Mouse (Mus musculus): ENCODE data around the gene Cacnb3. TPM values are rescaled to one million over a fixed set of nuclear protein-coding genes. Genes with fewer than 3 reads are reported as not detected.

Gene Cacnb3
- polyA plus RNA-seq, 1 experiment from 2014 or later: 7.4 TPM

DNA sequence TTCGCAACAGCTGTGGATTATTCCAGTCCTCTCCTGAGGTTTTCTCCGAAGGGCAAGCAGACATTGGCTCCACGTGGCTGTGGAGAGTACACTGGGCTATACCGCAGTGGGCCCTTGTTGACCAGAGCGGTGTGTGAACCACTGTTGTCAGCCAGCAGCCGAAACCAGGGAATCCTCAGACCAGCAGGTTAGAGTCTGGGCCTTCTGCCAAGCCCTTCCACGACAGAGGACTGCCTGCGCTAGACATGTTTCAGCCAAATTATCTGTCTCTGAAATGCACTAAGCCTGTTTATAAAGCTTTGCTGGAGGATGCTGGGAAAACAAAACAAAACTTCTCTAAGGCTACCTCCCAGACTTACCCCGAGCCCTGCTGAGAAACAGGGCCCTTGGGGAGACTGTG lies 16.1 kb upstream of the Cacnb3 start:
- Histone ChIP-seq H3K27ac (ENCODE audit: low read length) (no peak overlapping the region), H3K36me3 (ENCODE audit: insufficient read depth, low read length) (no peaks in the 10 kb centered on the region), H3K27me3 (replicated peaks; ENCODE audit: insufficient read depth, low read length) (no peaks in the 10 kb centered on the region), H3K9me3 (ENCODE audit: low read length) (no peaks in the 10 kb centered on the region), H3K4me3 (ENCODE audit: low read depth, low read length) (no peak overlapping the region), H3K4me1 (ENCODE audit: insufficient read depth, low read depth, low read length) (no peaks in the 10 kb centered on the region), H3K9ac (replicated peaks; ENCODE audit: low read depth) (no peak overlapping the region), H3K4me2 (replicated peaks; ENCODE audit: low read depth, low read length) (no peak overlapping the region)
- ATAC-seq (no peak), DNase-seq (ENCODE audit: low spot score) (no peak)
- WGBS: 38% methylated on average over 9 of the region's 9 CpGs
- TF ChIP-seq EP300 (IDR thresholded peaks at IDR 0.05) (no peak), CTCF (IDR thresholded peaks at IDR 0.05) (no peak)

GRCm38 (mm10) chr15:98614971-98615370 lies 15.7 kb upstream of the Cacnb3 start:
- Histone ChIP-seq H3K4me1 (ENCODE audit: insufficient read depth, low read depth, low read length) (no peaks in the 10 kb centered on the region), H3K9ac (replicated peaks; ENCODE audit: low read depth) (no peak overlapping the region), H3K9me3 (ENCODE audit: low read length) (no peaks in the 10 kb centered on the region), H3K27ac (ENCODE audit: low read length) (no peak overlapping the region), H3K4me3 (ENCODE audit: low read depth, low read length) (no peak overlapping the region), H3K27me3 (replicated peaks; ENCODE audit: insufficient read depth, low read length) (no peaks in the 10 kb centered on the region), H3K4me2 (replicated peaks; ENCODE audit: low read depth, low read length) (no peak overlapping the region), H3K36me3 (ENCODE audit: insufficient read depth, low read length) (no peaks in the 10 kb centered on the region)
- TF ChIP-seq EP300 (IDR thresholded peaks at IDR 0.05) (no peak), CTCF (IDR thresholded peaks at IDR 0.05) (no peak)
- DNase-seq (ENCODE audit: low spot score): no peak
- no peak for ATAC-seq
- 54% methylated on average over 6 of the region's 6 CpGs for WGBS

DNA sequence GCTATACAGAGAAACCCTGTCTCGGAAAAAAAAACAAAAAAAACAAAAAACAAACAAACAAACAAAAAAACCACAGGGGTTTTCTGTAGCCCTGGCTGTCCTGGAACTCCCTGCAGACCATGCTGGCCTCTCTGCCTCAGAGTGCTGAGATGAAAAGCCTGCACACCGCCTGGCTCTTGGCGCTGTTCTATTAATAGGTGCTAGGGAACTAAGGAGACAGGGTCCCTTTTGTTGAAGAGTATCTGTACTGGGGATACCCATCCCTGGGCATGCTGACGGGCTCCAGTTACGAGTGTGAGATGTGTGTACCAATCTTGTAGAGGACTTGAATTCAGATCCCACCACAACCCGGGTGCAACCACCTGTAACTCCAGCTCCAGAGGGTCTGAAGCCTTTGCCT lies 14.9 kb upstream of the Cacnb3 start:
- Histone ChIP-seq H3K27ac (ENCODE audit: low read length) (no peak overlapping the region), H3K36me3 (ENCODE audit: insufficient read depth, low read length) (no peaks in the 10 kb centered on the region), H3K9me3 (ENCODE audit: low read length) (no peaks in the 10 kb centered on the region), H3K9ac (replicated peaks; ENCODE audit: low read depth) (no peak overlapping the region), H3K4me2 (replicated peaks; ENCODE audit: low read depth, low read length) (no peak overlapping the region), H3K27me3 (replicated peaks; ENCODE audit: insufficient read depth, low read length) (no peaks in the 10 kb centered on the region), H3K4me1 (ENCODE audit: insufficient read depth, low read depth, low read length) (no peaks in the 10 kb centered on the region), H3K4me3 (ENCODE audit: low read depth, low read length) (no peak overlapping the region)
- DNase-seq (ENCODE audit: low spot score) (no peak), ATAC-seq (no peak)
- WGBS: 75% methylated on average over 6 of the region's 6 CpGs
- TF ChIP-seq CTCF (IDR thresholded peaks at IDR 0.05): no peak
- no peak for TF ChIP-seq EP300 (IDR thresholded peaks at IDR 0.05)

GRCm38 (mm10) chr15:98616362-98617175 lies 14.1 kb upstream of the Cacnb3 start:
- Histone ChIP-seq H3K4me1 (ENCODE audit: insufficient read depth, low read depth, low read length) (no peaks in the 10 kb centered on the region), H3K36me3 (ENCODE audit: insufficient read depth, low read length) (no peaks in the 10 kb centered on the region), H3K27ac (ENCODE audit: low read length) (no peak overlapping the region), H3K4me2 (replicated peaks; ENCODE audit: low read depth, low read length) (no peak overlapping the region), H3K9me3 (ENCODE audit: low read length) (no peaks in the 10 kb centered on the region), H3K4me3 (ENCODE audit: low read depth, low read length) (no peak overlapping the region), H3K9ac (replicated peaks; ENCODE audit: low read depth) (no peak overlapping the region), H3K27me3 (replicated peaks; ENCODE audit: insufficient read depth, low read length) (no peaks in the 10 kb centered on the region)
- 37% methylated on average over 20 of the region's 20 CpGs for WGBS
- ATAC-seq: peak; percentile 35; the same call in 1 of the 2 replicates
- TF ChIP-seq CTCF (IDR thresholded peaks at IDR 0.05) (no peak), EP300 (IDR thresholded peaks at IDR 0.05) (no peak)
- DNase-seq (ENCODE audit: low spot score): no peak

GRCm38 (mm10) chr15:98617176-98617537 lies 13.5 kb upstream of the Cacnb3 start:
- Histone ChIP-seq H3K36me3 (ENCODE audit: insufficient read depth, low read length) (no peaks in the 10 kb centered on the region), H3K4me3 (ENCODE audit: low read depth, low read length) (no peak overlapping the region), H3K27me3 (replicated peaks; ENCODE audit: insufficient read depth, low read length) (no peaks in the 10 kb centered on the region), H3K9me3 (ENCODE audit: low read length) (no peaks in the 10 kb centered on the region), H3K27ac (ENCODE audit: low read length) (no peak overlapping the region), H3K9ac (replicated peaks; ENCODE audit: low read depth) (no peak overlapping the region), H3K4me1 (ENCODE audit: insufficient read depth, low read depth, low read length) (no peaks in the 10 kb centered on the region), H3K4me2 (replicated peaks; ENCODE audit: low read depth, low read length) (no peak overlapping the region)
- ATAC-seq (peak; percentile 61), DNase-seq (ENCODE audit: low spot score) (peak; percentile 80)
- no peak for TF ChIP-seq EP300 (IDR thresholded peaks at IDR 0.05)
- TF ChIP-seq CTCF (IDR thresholded peaks at IDR 0.05): peak; percentile 87
- 0% methylated on average over 12 of the region's 12 CpGs for WGBS

GRCm38 (mm10) chr15:98622199-98622598 lies 8.4 kb upstream of the Cacnb3 start:
- H3K27me3 ChIP-seq (replicated peaks; ENCODE audit: insufficient read depth, low read length): no peaks in the 10 kb centered on the region
- no peak overlapping the region for H3K4me3 ChIP-seq (ENCODE audit: low read depth, low read length)
- H3K9me3 ChIP-seq (ENCODE audit: low read length): no peaks in the 10 kb centered on the region
- no peak overlapping the region for H3K27ac ChIP-seq (ENCODE audit: low read length)
- no peaks in the 10 kb centered on the region for H3K36me3 ChIP-seq (ENCODE audit: insufficient read depth, low read length)
- no peak for TF ChIP-seq CTCF (IDR thresholded peaks at IDR 0.05)
- no peaks in the 10 kb centered on the region for H3K4me1 ChIP-seq (ENCODE audit: insufficient read depth, low read depth, low read length)
- H3K9ac ChIP-seq (replicated peaks; ENCODE audit: low read depth): no peak overlapping the region
- DNase-seq (ENCODE audit: low spot score): no peak
- no peak for ATAC-seq
- WGBS: 9% methylated on average over 7 of the region's 7 CpGs
- no peak overlapping the region for H3K4me2 ChIP-seq (replicated peaks; ENCODE audit: low read depth, low read length)

Data from lung, postnatal 0 days (tissue).